Mouse (Mus musculus) limb, embryonic 14.5 days (tissue): ENCODE measurements at regions not wholly inside any gene's neighbourhood (a gene's known extent, or its start where the extent isn't known, plus 50 kb on each side); places are given as distances from the start of the nearest gene placed in this dataset.

Experiments used
- ATAC-seq: fragments of 200-750 bp; cut with Nextera tagmentation; 2 replicates; pipeline ENCODE4 v1.8.0; 2017; ENCODE audit warnings: low read depth, moderate number of reproducible peaks, moderate TSS enrichment; ENCODE audit not compliant: low FRiP score
- DNase-seq: peaks from one replicate; pipeline ENCODE4 v3.0.0-alpha.2; 2015; ENCODE audit warnings: low spot score
- H3K27ac ChIP-seq: fragments of 300-500 bp; sonication (generic); replicated peaks from 2 replicates; pipeline ENCODE4 v1.5.1; 2014; ENCODE audit warnings: low read depth, mild to moderate bottlenecking, low read length, moderate library complexity, mixed read lengths
- H3K27me3 ChIP-seq: fragments of 300-500 bp; sonication (generic); 2 replicates; pipeline ENCODE4 v1.6.1; 2014; ENCODE audit warnings: low read length, mixed read lengths; ENCODE audit not compliant: control insufficient read depth, insufficient read depth
- H3K36me3 ChIP-seq: fragments of 300-500 bp; sonication (generic); 2 replicates; pipeline ENCODE4 v1.6.1; 2014; ENCODE audit warnings: mild to moderate bottlenecking, low read length, moderate library complexity, mixed read lengths; ENCODE audit not compliant: control insufficient read depth, insufficient read depth
- H3K4me1 ChIP-seq: fragments of 300-500 bp; sonication (generic); 2 replicates; pipeline ENCODE4 v1.6.1; 2014; ENCODE audit warnings: antibody characterized with exemption, low read length, mixed read lengths; ENCODE audit not compliant: control insufficient read depth, insufficient read depth
- H3K4me2 ChIP-seq: fragments of 300-500 bp; sonication (generic); replicated peaks from 2 replicates; pipeline ENCODE4 v1.6.1; 2014; ENCODE audit warnings: low read depth, mild to moderate bottlenecking, low read length, moderate library complexity; ENCODE audit not compliant: severe bottlenecking
- H3K4me3 ChIP-seq: fragments of 300-500 bp; sonication (generic); replicated peaks from 2 replicates; pipeline ENCODE4 v1.5.1; 2014; ENCODE audit warnings: low read length
- H3K9ac ChIP-seq: fragments of 300-500 bp; sonication (generic); 2 replicates; pipeline ENCODE4 v1.6.1; 2014; ENCODE audit warnings: mild to moderate bottlenecking, low read depth, low read length, moderate library complexity; ENCODE audit not compliant: severe bottlenecking
- H3K9me3 ChIP-seq: fragments of 300-500 bp; sonication (generic); 2 replicates; pipeline ENCODE4 v1.6.1; 2016; ENCODE audit warnings: low read length; ENCODE audit not compliant: control insufficient read depth
- POLR2A ChIP-seq: fragments of 200-500 bp; IDR thresholded peaks from 2 replicates; pipeline ENCODE4 v1.8.0; 2012; ENCODE audit warnings: inconsistent platforms, mild to moderate bottlenecking, moderate library complexity, borderline replicate concordance; ENCODE audit not compliant: insufficient read depth, insufficient read length; ENCODE audit errors: extremely low read depth
- WGBS: fragments of 180-500 bp; shearing (Covaris S2); extraction: QIAGEN DNeasy Blood & Tissue Kit; methylation state at CpG from one replicate; pipeline ENCODE4 v1.1.7; 2014; 5-methylcytosine and 5-hydroxymethylcytosine counted together

DNA sequence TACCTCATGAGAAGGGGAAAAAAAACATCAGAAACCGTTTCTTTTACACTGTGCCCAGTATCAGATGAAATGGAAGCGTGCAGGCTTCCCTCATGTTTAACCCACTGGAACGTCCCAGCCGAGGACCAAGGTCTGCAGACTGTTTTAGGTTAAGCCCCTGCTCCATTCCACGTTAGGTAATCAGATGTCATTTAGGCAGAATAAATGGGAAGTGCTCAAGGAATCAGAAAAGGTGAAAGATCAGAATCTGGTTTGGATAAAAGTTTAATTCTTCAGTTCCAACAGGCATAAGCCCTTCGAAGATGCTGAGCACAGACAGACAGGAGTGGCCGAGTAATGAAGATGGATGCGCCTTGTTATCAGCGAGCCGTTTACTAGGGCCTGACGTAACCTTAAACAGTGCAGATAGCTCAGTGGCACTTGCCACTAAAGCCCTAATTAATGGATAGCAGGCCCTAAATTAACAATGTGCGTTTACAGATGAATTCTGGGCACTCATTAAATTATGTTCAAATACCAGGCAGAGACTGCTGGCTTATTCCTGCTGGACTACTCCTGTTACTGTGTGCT, 193.5 kb downstream of the Lmo4 start:
- H3K4me2 ChIP-seq: no peak overlapping the region
- no peak for TF ChIP-seq POLR2A
- no peaks in the 10 kb centered on the region for H3K27me3 ChIP-seq
- H3K36me3 ChIP-seq: no peaks in the 10 kb centered on the region
- H3K4me3 ChIP-seq: no peak overlapping the region
- H3K9me3 ChIP-seq: no peaks in the 10 kb centered on the region
- DNase-seq: no peak
- peaks cover 20% of the 10 kb centered on the region for H3K4me1 ChIP-seq
- no peak for ATAC-seq
- no peak overlapping the region for H3K9ac ChIP-seq
- H3K27ac ChIP-seq: no peak overlapping the region; the same call in 1 of the 2 replicates
- 29% methylated on average over 12 of the region's 12 CpGs for WGBS

DNA sequence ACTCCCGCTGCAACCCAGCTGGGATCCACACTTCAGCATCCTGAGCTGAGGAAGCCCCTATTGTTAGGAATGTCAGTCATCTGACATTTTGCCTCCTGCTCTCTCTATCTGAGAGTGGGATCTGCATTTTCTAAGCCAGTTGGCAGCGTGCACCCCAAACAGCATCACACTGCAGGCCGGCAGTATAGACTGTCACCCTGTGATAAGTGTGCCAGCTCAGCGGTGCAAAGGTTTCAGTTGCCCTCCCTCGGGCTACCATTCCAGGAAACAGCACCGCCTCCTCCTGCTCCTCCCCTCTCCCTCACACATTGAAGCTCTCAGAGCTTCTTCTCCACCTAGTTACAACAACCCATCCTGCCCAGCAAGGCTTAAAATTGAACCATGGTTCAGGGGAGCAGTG, 194.5 kb downstream of the Lmo4 start:
- Histone ChIP-seq H3K9ac (no peak overlapping the region), H3K36me3 (no peaks in the 10 kb centered on the region), H3K4me1 (peaks cover 20% of the 10 kb centered on the region), H3K9me3 (no peaks in the 10 kb centered on the region), H3K27me3 (no peaks in the 10 kb centered on the region), H3K27ac (no peak overlapping the region), H3K4me3 (no peak overlapping the region), H3K4me2 (no peak overlapping the region; the same call in 1 of the 2 replicates)
- TF ChIP-seq POLR2A: no peak
- ATAC-seq: no peak
- DNase-seq: no peak
- WGBS: 24% methylated on average over 6 of the region's 6 CpGs

DNA sequence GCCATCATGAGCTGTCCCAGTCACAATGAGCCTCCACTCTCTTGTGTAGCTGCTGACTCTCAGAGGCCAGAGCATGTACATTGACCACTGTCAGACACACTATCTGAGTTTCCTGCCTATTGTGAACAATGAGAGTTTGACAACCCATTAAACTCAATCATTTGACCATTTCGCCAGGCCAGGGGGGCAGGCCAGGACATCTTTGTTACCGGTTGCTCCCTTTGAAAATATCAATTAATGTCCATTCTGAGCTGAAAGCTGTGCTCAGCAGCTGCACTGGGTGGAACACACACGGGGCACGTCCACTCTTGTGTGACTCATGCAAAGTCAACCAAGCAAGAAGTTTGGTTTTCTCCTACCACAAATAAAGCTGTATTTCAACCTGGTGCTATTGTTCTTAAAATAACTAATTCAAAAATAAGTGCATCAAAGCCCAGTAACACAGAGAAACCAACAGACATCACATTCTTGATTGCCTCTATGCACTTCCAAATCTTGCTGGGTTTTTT, 197.9 kb downstream of the Lmo4 start:
- Histone ChIP-seq H3K4me2 (no peak overlapping the region), H3K27ac (no peak overlapping the region), H3K4me1 (peaks cover 16% of the 10 kb centered on the region), H3K9ac (no peak overlapping the region), H3K9me3 (no peaks in the 10 kb centered on the region), H3K36me3 (no peaks in the 10 kb centered on the region), H3K4me3 (no peak overlapping the region), H3K27me3 (no peaks in the 10 kb centered on the region)
- no peak for DNase-seq
- 84% methylated on average over 4 of the region's 4 CpGs for WGBS
- no peak for ATAC-seq
- TF ChIP-seq POLR2A: no peak

GRCm38 (mm10) chr3:143997909-143998308, 207.1 kb downstream of the Lmo4 start:
- DNase-seq: no peak
- no peak for TF ChIP-seq POLR2A
- H3K27me3 ChIP-seq: no peaks in the 10 kb centered on the region
- H3K4me2 ChIP-seq: no peak overlapping the region
- no peaks in the 10 kb centered on the region for H3K36me3 ChIP-seq
- no peak for ATAC-seq
- no peak overlapping the region for H3K4me3 ChIP-seq
- no peak overlapping the region for H3K9ac ChIP-seq
- no peak overlapping the region for H3K27ac ChIP-seq
- no peaks in the 10 kb centered on the region for H3K4me1 ChIP-seq
- no peaks in the 10 kb centered on the region for H3K9me3 ChIP-seq
- 95% methylated on average over 8 of the region's 8 CpGs for WGBS

DNA sequence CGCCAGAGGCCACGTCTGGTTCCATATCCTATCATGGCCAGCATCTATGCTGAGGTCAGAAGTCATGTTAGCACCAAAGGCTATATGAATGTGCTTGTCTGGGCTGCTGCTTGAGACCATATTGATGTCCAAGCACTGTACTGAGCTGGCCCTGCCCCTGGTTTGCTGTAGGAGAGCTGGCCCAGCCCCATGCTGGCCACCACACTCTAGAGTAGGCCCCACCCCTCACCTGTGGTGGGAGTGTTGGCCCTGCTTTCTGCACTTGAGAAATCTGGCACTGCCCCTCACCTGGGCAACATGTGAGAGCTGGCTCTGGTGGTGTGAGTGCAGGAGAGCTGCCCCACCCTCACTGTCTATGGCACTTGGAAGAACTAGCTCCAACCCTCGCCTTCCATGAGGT, 210.0 kb downstream of the Lmo4 start:
- no peaks in the 10 kb centered on the region for H3K36me3 ChIP-seq
- no peak for ATAC-seq

More for the DNA sequence above, 210.0 kb downstream of the Lmo4 start:
- Histone ChIP-seq H3K4me2 (no peak overlapping the region), H3K27me3 (no peaks in the 10 kb centered on the region), H3K9ac (no peak overlapping the region), H3K4me1 (no peaks in the 10 kb centered on the region), H3K9me3 (no peaks in the 10 kb centered on the region), H3K27ac (no peak overlapping the region), H3K4me3 (no peak overlapping the region)
- no peak for DNase-seq
- no peak for TF ChIP-seq POLR2A
- WGBS: 98% methylated on average over 3 of the region's 3 CpGs
